ENCODE assay signal across 13 mouse cellular contexts in the genomic region with DNA sequence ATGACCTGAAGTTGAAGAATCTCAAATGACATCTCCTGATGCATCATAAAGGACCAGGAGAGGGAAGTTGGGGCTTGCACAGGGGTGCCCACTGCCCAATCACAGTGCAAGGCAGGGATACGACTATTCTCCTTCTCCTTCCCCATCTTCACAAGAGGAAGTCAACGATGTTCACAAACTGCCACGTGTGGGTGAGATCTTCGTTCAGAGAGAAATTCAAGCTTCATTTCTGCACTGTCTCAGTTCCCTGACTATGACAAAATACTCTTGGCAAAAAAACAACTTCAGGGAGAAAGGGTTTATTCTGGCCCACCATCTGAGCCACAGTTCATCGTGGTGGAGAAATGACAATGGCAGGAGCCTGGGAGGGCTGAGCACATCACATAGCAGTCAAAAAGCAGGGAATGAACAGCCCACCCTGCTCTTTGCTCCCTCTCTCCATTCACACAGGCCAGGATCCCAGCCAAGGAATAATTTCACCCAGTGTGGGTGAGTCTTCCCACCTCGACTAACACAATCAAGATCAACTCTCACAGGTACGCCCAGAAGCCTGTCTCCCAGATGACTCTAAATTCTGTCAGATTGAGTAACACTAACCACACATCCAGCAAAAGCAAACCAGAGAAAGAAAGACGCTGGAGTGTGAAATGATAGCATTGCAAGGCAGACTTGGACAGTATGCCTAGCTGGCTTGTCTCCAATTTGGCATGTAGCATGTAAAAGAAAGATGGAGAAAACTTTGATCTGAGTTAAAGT. TPM values are rescaled to one million over a fixed set of nuclear protein-coding genes. Genes with fewer than 3 reads are reported as not detected.
DNase-seq lines count a peak whose midpoint lies in the region; ATAC-seq and TF ChIP-seq lines count a peak whose summit lies in the region.
"Had no signal": no experiment of that assay in that cellular context is flagged by ENCODE, and none has a peak within 500 bp of the region (broad histone marks: within the 10 kb centered on the region; RNA-seq: fewer than 3 reads in every experiment).

No protein-coding gene starts in this region.

- peak; percentile 77; the same call in 1 of the 2 replicates for ATAC-seq in embryonic facial prominence, embryonic 14.5 days (ENCODE audit: low read depth)
- no peak for ATAC-seq in limb, embryonic 14.5 days (ENCODE audit: low FRiP score, low read depth)
- ATAC-seq in liver, embryonic 11.5 days (replicated peaks; ENCODE audit: low FRiP score), result no peak

- WGBS in embryonic facial prominence, embryonic 14.5 days, result 67% methylated on average over 8 of the region's 8 CpGs
- WGBS in embryonic facial prominence, embryonic 10.5 days, result 91% methylated on average over 8 of the region's 8 CpGs
- 81% methylated on average over 8 of the region's 8 CpGs for WGBS in limb, embryonic 14.5 days
- WGBS in limb, embryonic 10.5 days, result 87% methylated on average over 8 of the region's 8 CpGs
- 75% methylated on average over 8 of the region's 8 CpGs for WGBS in liver, embryonic 11.5 days

- intact Hi-C loops in left cerebral cortex, postnatal 36 days (cut with DNase I), result no loop called here

- H3K4me3 ChIP-seq in embryonic facial prominence, embryonic 14.5 days (ENCODE audit: low read depth, low read length), result no peak overlapping the region
- no peak overlapping the region for H3K4me3 ChIP-seq in embryonic facial prominence, embryonic 10.5 days
- H3K4me3 ChIP-seq in limb, embryonic 14.5 days (replicated peaks; ENCODE audit: low read length), result no peak overlapping the region
- H3K4me3 ChIP-seq in limb, embryonic 10.5 days, result no peak overlapping the region
- no peak overlapping the region for H3K4me3 ChIP-seq in liver, embryonic 11.5 days (ENCODE audit: low read depth, low read length)
- H3K4me3 ChIP-seq: heart, embryonic 13.5 days; neural tube, embryonic 13.5 days had no signal

- H3K27ac ChIP-seq in embryonic facial prominence, embryonic 14.5 days (replicated peaks; ENCODE audit: low read depth, low read length), result no peak overlapping the region
- H3K27ac ChIP-seq in embryonic facial prominence, embryonic 10.5 days (replicated peaks), result no peak overlapping the region
- H3K27ac ChIP-seq in limb, embryonic 14.5 days (replicated peaks; ENCODE audit: low read depth, low read length), result no peak overlapping the region
- no peak overlapping the region for H3K27ac ChIP-seq in limb, embryonic 10.5 days
- H3K27ac ChIP-seq in liver, embryonic 11.5 days (ENCODE audit: low read depth, low read length), result no peak overlapping the region
- H3K27ac ChIP-seq: heart, embryonic 13.5 days; neural tube, embryonic 13.5 days had no signal

- no peaks in the 10 kb centered on the region for H3K27me3 ChIP-seq in embryonic facial prominence, embryonic 14.5 days (replicated peaks; ENCODE audit: control insufficient read depth, insufficient read depth, low read length)
- no peaks in the 10 kb centered on the region for H3K27me3 ChIP-seq in embryonic facial prominence, embryonic 10.5 days (replicated peaks; ENCODE audit: low read depth, poor library complexity, severe bottlenecking)
- H3K27me3 ChIP-seq in limb, embryonic 14.5 days (ENCODE audit: control insufficient read depth, insufficient read depth, low read length), result no peaks in the 10 kb centered on the region
- H3K27me3 ChIP-seq in limb, embryonic 10.5 days (ENCODE audit: low read depth, poor library complexity, severe bottlenecking), result no peaks in the 10 kb centered on the region
- H3K27me3 ChIP-seq in liver, embryonic 11.5 days (replicated peaks; ENCODE audit: control insufficient read depth, insufficient read depth, low read length), result no peaks in the 10 kb centered on the region
- H3K27me3 ChIP-seq: heart, embryonic 13.5 days; neural tube, embryonic 13.5 days had no signal

- H3K9me3 ChIP-seq in embryonic facial prominence, embryonic 14.5 days (ENCODE audit: control insufficient read depth, low read length), result peaks cover 6% of the 10 kb centered on the region; the same call in 1 of the 2 replicates
- peaks cover 11% of the 10 kb centered on the region; the same call in 1 of the 2 replicates for H3K9me3 ChIP-seq in embryonic facial prominence, embryonic 10.5 days
- H3K9me3 ChIP-seq in limb, embryonic 14.5 days (ENCODE audit: control insufficient read depth, low read length), result no peaks in the 10 kb centered on the region
- H3K9me3 ChIP-seq in limb, embryonic 10.5 days (replicated peaks), result no peaks in the 10 kb centered on the region; the same call in 1 of the 2 replicates
- 0 out of 2 replicates have a peak, but pooled peaks cover 2% of the 10 kb centered on the region for H3K9me3 ChIP-seq in liver, embryonic 11.5 days (ENCODE audit: control insufficient read depth, low read length)

- H3K9ac ChIP-seq in embryonic facial prominence, embryonic 14.5 days (ENCODE audit: low read depth, low read length), result no peak overlapping the region
- H3K9ac ChIP-seq in limb, embryonic 14.5 days (ENCODE audit: low read depth, low read length, severe bottlenecking), result no peak overlapping the region
- H3K9ac ChIP-seq in liver, embryonic 11.5 days (ENCODE audit: low read depth, low read length), result no peak overlapping the region
- H3K9ac ChIP-seq: heart, embryonic 13.5 days; neural tube, embryonic 13.5 days had no signal

- peak; percentile 88 for DNase-seq in embryonic facial prominence, embryonic 14.5 days (ENCODE audit: low spot score)
- no peak for DNase-seq in embryonic facial prominence, embryonic 10.5 days (ENCODE audit: low spot score)
- peak; percentile 21 for DNase-seq in limb, embryonic 14.5 days (ENCODE audit: low spot score)
- DNase-seq in limb, embryonic 10.5 days (ENCODE audit: low spot score), result no peak
- DNase-seq in left cerebral cortex, postnatal 36 days (ENCODE audit: low spot score in 2 of 2), result peak; percentile 26 to 51
- peak; percentile 22 to 32 for DNase-seq in right cerebral cortex, postnatal 36 days (ENCODE audit: low spot score in 2 of 2)
- DNase-seq in layer of hippocampus, adult 9-10 months (ENCODE audit: low spot score), result no peak
- DNase-seq in liver, embryonic 11.5 days (ENCODE audit: low spot score), result no peak
- DNase-seq: adrenal gland, postnatal 36 days; cerebellum, postnatal 36 days; kidney, adult 8-10 months had no signal

- no peaks in the 10 kb centered on the region for H3K4me1 ChIP-seq in embryonic facial prominence, embryonic 14.5 days (ENCODE audit: control insufficient read depth, insufficient read depth, low read length)
- no peaks in the 10 kb centered on the region for H3K4me1 ChIP-seq in embryonic facial prominence, embryonic 10.5 days
- no peaks in the 10 kb centered on the region for H3K4me1 ChIP-seq in limb, embryonic 14.5 days (ENCODE audit: control insufficient read depth, insufficient read depth, low read length)
- H3K4me1 ChIP-seq in limb, embryonic 10.5 days, result no peaks in the 10 kb centered on the region
- H3K4me1 ChIP-seq in liver, embryonic 11.5 days (replicated peaks; ENCODE audit: control insufficient read depth, insufficient read depth, low read length), result no peaks in the 10 kb centered on the region
- H3K4me1 ChIP-seq: heart, embryonic 13.5 days; neural tube, embryonic 13.5 days had no signal

- H3K4me2 ChIP-seq in embryonic facial prominence, embryonic 14.5 days (ENCODE audit: low read depth, low read length), result no peak overlapping the region
- no peak overlapping the region for H3K4me2 ChIP-seq in limb, embryonic 14.5 days (replicated peaks; ENCODE audit: low read depth, low read length, severe bottlenecking)
- H3K4me2 ChIP-seq in liver, embryonic 11.5 days, result no peak overlapping the region
- H3K4me2 ChIP-seq: heart, embryonic 13.5 days; neural tube, embryonic 13.5 days had no signal

- TF ChIP-seq POLR2A in limb, embryonic 14.5 days (IDR thresholded peaks at IDR 0.05; ENCODE audit: borderline replicate concordance, extremely low read depth, insufficient read depth, insufficient read length), result no peak

- no peaks in the 10 kb centered on the region for H3K36me3 ChIP-seq in embryonic facial prominence, embryonic 14.5 days (ENCODE audit: control insufficient read depth, insufficient read depth, low read length)
- H3K36me3 ChIP-seq in embryonic facial prominence, embryonic 10.5 days (replicated peaks), result no peaks in the 10 kb centered on the region
- H3K36me3 ChIP-seq in limb, embryonic 14.5 days (ENCODE audit: control insufficient read depth, insufficient read depth, low read length), result no peaks in the 10 kb centered on the region
- no peaks in the 10 kb centered on the region for H3K36me3 ChIP-seq in limb, embryonic 10.5 days
- no peaks in the 10 kb centered on the region for H3K36me3 ChIP-seq in liver, embryonic 11.5 days (ENCODE audit: control insufficient read depth, insufficient read depth, low read length)
- H3K36me3 ChIP-seq: heart, embryonic 13.5 days; neural tube, embryonic 13.5 days had no signal

RNA-seq across cellular contexts. Expression of a gene that starts 35.4 kb away (rescaled TPM):
- 42.9 and 64.7 TPM in 2 replicates for polyA plus RNA-seq in embryonic facial prominence, embryonic 14.5 days (2014; fragmentation: Nextera tagmentation; extraction: Ambion mirVana)
- polyA plus RNA-seq in embryonic facial prominence, embryonic 10.5 days (2016; fragmentation: Nextera tagmentation; extraction: Ambion mirVana), result not detected in 2 replicates
- 33.8 and 38.4 TPM in 2 replicates for polyA plus RNA-seq in limb, embryonic 14.5 days (2012; rRNA removed)
- polyA plus RNA-seq in limb, embryonic 14.5 days (2014; fragmentation: Nextera tagmentation; extraction: Ambion mirVana), result 15.4 and 22.5 TPM in 2 replicates
- polyA plus RNA-seq in limb, embryonic 10.5 days (2016; fragmentation: Nextera tagmentation; extraction: Ambion mirVana), result 0.16 TPM in 1 of 2 replicates, not detected in the other
- not detected for total RNA-seq in left cerebral cortex, postnatal 36 days (2021)
- 0.52 TPM in 1 of 2 replicates, not detected in the other for polyA plus RNA-seq in liver, embryonic 11.5 days (2014; fragmentation: Nextera tagmentation; extraction: Ambion mirVana)
- total RNA-seq: adrenal gland, postnatal 36 days had no signal

RNA-seq across cellular contexts. Expression of a gene that starts 36.1 kb away (rescaled TPM):
- polyA plus RNA-seq in embryonic facial prominence, embryonic 14.5 days (2014; fragmentation: Nextera tagmentation; extraction: Ambion mirVana), result 3.0 and 3.3 TPM in 2 replicates
- polyA plus RNA-seq in embryonic facial prominence, embryonic 10.5 days (2016; fragmentation: Nextera tagmentation; extraction: Ambion mirVana), result 0.93 and 1.2 TPM in 2 replicates
- polyA plus RNA-seq in limb, embryonic 14.5 days (2012; rRNA removed), result 2.7 and 3.8 TPM in 2 replicates
- polyA plus RNA-seq in limb, embryonic 14.5 days (2014; fragmentation: Nextera tagmentation; extraction: Ambion mirVana), result 3.0 and 3.2 TPM in 2 replicates
- polyA plus RNA-seq in limb, embryonic 10.5 days (2016; fragmentation: Nextera tagmentation; extraction: Ambion mirVana), result 2.0 and 2.4 TPM in 2 replicates
- under 1 TPM in 1 of 2 experiments, not detected in 1; 0.27 TPM for total RNA-seq in left cerebral cortex, postnatal 36 days (2021)
- 0.13 and 0.49 TPM in 2 replicates for polyA plus RNA-seq in liver, embryonic 11.5 days (2014; fragmentation: Nextera tagmentation; extraction: Ambion mirVana)

Comparison
In these comparisons a context has a peak if more than half of its experiments do, and no peak if none do; other contexts are left out.
1. DNase-seq: peak in embryonic facial prominence, embryonic 14.5 days (single experiment), limb, embryonic 14.5 days (single experiment), left cerebral cortex, postnatal 36 days (2 of 2) and right cerebral cortex, postnatal 36 days (2 of 2); none in embryonic facial prominence, embryonic 10.5 days (single experiment), limb, embryonic 10.5 days (single experiment), layer of hippocampus, adult 9-10 months (single experiment) and liver, embryonic 11.5 days (single experiment).
2. RNA of a gene that starts 35.4 kb away (polyA plus RNA-seq): 42.9 to 64.7 TPM in embryonic facial prominence, embryonic 14.5 days and 15.4 to 38.4 TPM in limb, embryonic 14.5 days; 0.52 TPM in liver, embryonic 11.5 days, 0.16 TPM in limb, embryonic 10.5 days and not detected in embryonic facial prominence, embryonic 10.5 days; every median in the first group is over 10 times any median in the second.